Mouse (Mus musculus): Measurements from ENCODE around the gene Slc13a2. TPM values are rescaled to one million over a fixed set of nuclear protein-coding genes. Genes with fewer than 3 reads are reported as not detected.

Slc13a2 gene
- polyA plus RNA-seq, 2 experiments, result 0.02 TPM; not detected in 1

- ATAC-seq (ENCODE audit: insufficient read depth) (no peak), DNase-seq (ENCODE audit: low read depth in 3 of 3, low spot score in 3 of 3) (no peak)
- H3K4me3 ChIP-seq (ENCODE audit: insufficient read depth in 1 of 2, low read depth in 2 of 2, low read length in 2 of 2), result no peak overlapping the region
These were observed 10.3 kb downstream of the Slc13a2 start for GRCm38 (mm10) chr11:78411606-78412323.

GRCm38 (mm10) chr11:78408256-78409240 lies 13.5 kb downstream of the Slc13a2 start:
- Histone ChIP-seq H3K9ac (replicated peaks) (no peak overlapping the region), H3K4me3 (ENCODE audit: insufficient read depth in 1 of 2, low read depth in 2 of 2, low read length in 2 of 2) (no peak overlapping the region), H3K4me1 (replicated peaks; ENCODE audit: control insufficient read depth in 2 of 2, insufficient read depth in 2 of 2, low read length in 1 of 2) (peaks cover 0 to 10% of the 10 kb centered on the region in 2 experiments; a peak in 2 of 4 replicates), H3K4me2 (ENCODE audit: low read depth) (no peak overlapping the region), H3K27ac (no peak overlapping the region), H3K27me3 (ENCODE audit: control insufficient read depth, insufficient read depth, low read length) (no peaks in the 10 kb centered on the region), H3K9me3 (ENCODE audit: control insufficient read depth, low read length) (no peaks in the 10 kb centered on the region), H3K36me3 (replicated peaks; ENCODE audit: control insufficient read depth, insufficient read depth, low read depth) (no peaks in the 10 kb centered on the region)
- TF ChIP-seq CTCF (IDR thresholded peaks at IDR 0.05; ENCODE audit: low read depth), result no peak
- DNase-seq (ENCODE audit: low read depth in 3 of 3, low spot score in 3 of 3) (no peak), ATAC-seq (ENCODE audit: insufficient read depth) (no peak)
- WGBS (ENCODE audit: insufficient replicate concordance), result 65% methylated on average over 9 of the region's 9 CpGs

More at GRCm38 (mm10) chr11:78411606-78412323, 10.3 kb downstream of the Slc13a2 start:
- 65% methylated on average over 11 of the region's 11 CpGs for WGBS (ENCODE audit: insufficient replicate concordance)
- no peaks in the 10 kb centered on the region for H3K9me3 ChIP-seq (ENCODE audit: control insufficient read depth, low read length)
- no peak overlapping the region for H3K27ac ChIP-seq
- H3K4me1 ChIP-seq (replicated peaks; ENCODE audit: control insufficient read depth in 2 of 2, insufficient read depth in 2 of 2, low read length in 1 of 2), result peaks cover 0 to 10% of the 10 kb centered on the region in 2 experiments; a peak in 2 of 4 replicates
- no peaks in the 10 kb centered on the region for H3K36me3 ChIP-seq (replicated peaks; ENCODE audit: control insufficient read depth, insufficient read depth, low read depth)
- no peaks in the 10 kb centered on the region for H3K27me3 ChIP-seq (ENCODE audit: control insufficient read depth, insufficient read depth, low read length)
- no peak overlapping the region for H3K9ac ChIP-seq (replicated peaks)
- TF ChIP-seq CTCF (IDR thresholded peaks at IDR 0.05; ENCODE audit: low read depth), result no peak
- TF ChIP-seq EP300 (IDR thresholded peaks at IDR 0.05; ENCODE audit: low read depth), result no peak
- no peak overlapping the region for H3K4me2 ChIP-seq (ENCODE audit: low read depth)

DNA sequence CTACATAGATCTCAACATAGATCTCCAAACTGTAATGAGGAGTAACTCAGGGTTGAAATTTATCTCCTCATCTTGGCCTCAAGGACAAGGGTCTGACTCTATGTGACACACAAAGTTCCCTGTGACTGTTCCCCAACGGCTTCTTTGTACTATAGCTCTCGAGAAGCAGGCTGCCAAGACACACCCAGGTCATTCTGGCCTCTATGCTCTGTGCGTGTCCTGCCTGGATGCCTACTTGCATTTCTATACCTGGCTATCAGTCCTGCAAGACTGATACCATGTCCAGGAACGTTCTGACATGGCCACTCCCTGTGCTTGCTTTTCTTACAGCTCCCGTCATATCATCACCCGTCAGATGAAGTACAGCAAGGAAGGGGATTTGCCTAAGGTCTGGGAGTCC lies 20.0 kb downstream of the Slc13a2 start:
- no peak overlapping the region for H3K9ac ChIP-seq (replicated peaks)
- no peak overlapping the region for H3K4me3 ChIP-seq (ENCODE audit: insufficient read depth in 1 of 2, low read depth in 2 of 2, low read length in 2 of 2)
- no peak for ATAC-seq (ENCODE audit: insufficient read depth)
- H3K4me2 ChIP-seq (ENCODE audit: low read depth), result no peak overlapping the region
- no peak overlapping the region for H3K27ac ChIP-seq
- H3K4me1 ChIP-seq (replicated peaks; ENCODE audit: control insufficient read depth in 2 of 2, insufficient read depth in 2 of 2, low read length in 1 of 2), result no peaks in the 10 kb centered on the region
- no peak for TF ChIP-seq EP300 (IDR thresholded peaks at IDR 0.05; ENCODE audit: low read depth)
- no peak for TF ChIP-seq CTCF (IDR thresholded peaks at IDR 0.05; ENCODE audit: low read depth)
- no peak for DNase-seq (ENCODE audit: low read depth in 3 of 3, low spot score in 3 of 3)
- no peaks in the 10 kb centered on the region for H3K27me3 ChIP-seq (ENCODE audit: control insufficient read depth, insufficient read depth, low read length)
- no peaks in the 10 kb centered on the region for H3K9me3 ChIP-seq (ENCODE audit: control insufficient read depth, low read length)
- WGBS (ENCODE audit: insufficient replicate concordance), result 54% methylated on average over 6 of the region's 6 CpGs
- no peaks in the 10 kb centered on the region for H3K36me3 ChIP-seq (replicated peaks; ENCODE audit: control insufficient read depth, insufficient read depth, low read depth)

DNA sequence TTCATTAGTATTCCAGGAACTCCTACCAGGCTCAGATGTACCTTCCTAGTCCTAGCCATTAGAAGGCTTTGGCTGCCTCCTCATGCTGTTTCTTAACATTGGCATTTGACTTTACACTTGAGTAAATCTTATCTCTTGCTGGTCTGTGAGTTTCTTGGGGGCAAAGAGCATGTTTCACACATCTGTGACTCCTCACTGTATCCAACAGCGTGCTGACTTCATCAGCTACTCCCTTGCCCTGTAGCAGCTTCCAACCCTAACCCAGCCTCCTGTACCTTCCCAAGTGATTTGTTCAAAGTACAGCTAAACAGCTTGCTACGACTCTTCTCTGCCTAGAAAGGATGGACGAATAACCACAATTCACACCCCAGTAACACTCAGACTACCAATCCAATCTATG lies 20.5 kb downstream of the Slc13a2 start:
- TF ChIP-seq EP300 (IDR thresholded peaks at IDR 0.05; ENCODE audit: low read depth), result no peak
- no peak for TF ChIP-seq CTCF (IDR thresholded peaks at IDR 0.05; ENCODE audit: low read depth)
- Histone ChIP-seq H3K9me3 (ENCODE audit: control insufficient read depth, low read length) (no peaks in the 10 kb centered on the region), H3K27me3 (ENCODE audit: control insufficient read depth, insufficient read depth, low read length) (no peaks in the 10 kb centered on the region), H3K27ac (no peak overlapping the region), H3K9ac (replicated peaks) (no peak overlapping the region), H3K4me1 (replicated peaks; ENCODE audit: control insufficient read depth in 2 of 2, insufficient read depth in 2 of 2, low read length in 1 of 2) (no peaks in the 10 kb centered on the region), H3K4me3 (ENCODE audit: insufficient read depth in 1 of 2, low read depth in 2 of 2, low read length in 2 of 2) (no peak overlapping the region), H3K36me3 (replicated peaks; ENCODE audit: control insufficient read depth, insufficient read depth, low read depth) (no peaks in the 10 kb centered on the region), H3K4me2 (ENCODE audit: low read depth) (no peak overlapping the region)
- DNase-seq (ENCODE audit: low read depth in 3 of 3, low spot score in 3 of 3) (no peak), ATAC-seq (ENCODE audit: insufficient read depth) (no peak)
- WGBS (ENCODE audit: insufficient replicate concordance), result 55% methylated on average over 3 of the region's 3 CpGs

- Histone ChIP-seq H3K4me3 (ENCODE audit: insufficient read depth in 1 of 2, low read depth in 2 of 2, low read length in 2 of 2) (no peak overlapping the region), H3K36me3 (replicated peaks; ENCODE audit: control insufficient read depth, insufficient read depth, low read depth) (no peaks in the 10 kb centered on the region), H3K4me1 (replicated peaks; ENCODE audit: control insufficient read depth in 2 of 2, insufficient read depth in 2 of 2, low read length in 1 of 2) (no peaks in the 10 kb centered on the region), H3K9ac (replicated peaks) (no peak overlapping the region), H3K27me3 (ENCODE audit: control insufficient read depth, insufficient read depth, low read length) (no peaks in the 10 kb centered on the region), H3K9me3 (ENCODE audit: control insufficient read depth, low read length) (no peaks in the 10 kb centered on the region), H3K4me2 (ENCODE audit: low read depth) (no peak overlapping the region), H3K27ac (no peak overlapping the region)
- ATAC-seq (ENCODE audit: insufficient read depth) (no peak), DNase-seq (ENCODE audit: low read depth in 3 of 3, low spot score in 3 of 3) (no peak)
- 45% methylated on average over 3 of the region's 3 CpGs for WGBS (ENCODE audit: insufficient replicate concordance)
- TF ChIP-seq CTCF (IDR thresholded peaks at IDR 0.05; ENCODE audit: low read depth) (no peak), EP300 (IDR thresholded peaks at IDR 0.05; ENCODE audit: low read depth) (no peak)
These were observed 21.1 kb downstream of the Slc13a2 start for GRCm38 (mm10) chr11:78400936-78401335.
